Mouse (Mus musculus): ENCODE data around the gene Abr. TPM values are rescaled to one million over a fixed set of nuclear protein-coding genes. Genes with fewer than 3 reads are reported as not detected.
A peak's percentile ranks its signal among the peaks of the same experiment; 100 is the strongest.

Abr gene
- polyA plus RNA-seq, 1 experiment from 2014 or later, result 29.9 TPM

DNA sequence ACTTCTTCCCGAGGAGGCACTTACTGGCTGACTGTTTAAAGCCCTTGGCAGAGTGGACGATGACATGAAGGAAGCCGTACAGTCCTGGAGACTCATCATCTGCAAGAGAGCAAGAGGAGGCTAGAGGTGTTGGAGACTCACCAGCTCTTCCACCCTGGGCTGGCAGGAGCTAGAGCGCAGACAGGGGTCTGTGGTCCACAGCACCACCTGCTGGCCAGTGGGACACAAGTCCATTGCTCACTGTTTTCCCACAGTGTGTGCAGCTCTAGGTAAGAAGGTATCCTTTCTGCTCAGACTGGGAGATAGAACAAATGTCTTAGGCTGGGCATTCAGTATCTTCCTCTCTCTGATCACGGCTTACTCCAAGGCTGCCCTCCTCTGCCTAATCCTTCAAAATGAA lies 167.6 kb downstream of the Abr start:
- no peaks in the 10 kb centered on the region for H3K9me3 ChIP-seq (replicated peaks)
- ATAC-seq (ENCODE audit: insufficient number of reproducible peaks, low FRiP score), result no peak
- H3K36me3 ChIP-seq, result peaks cover 59% of the 10 kb centered on the region
- H3K4me2 ChIP-seq, result no peak overlapping the region
- peaks cover 23% of the 10 kb centered on the region for H3K4me1 ChIP-seq (replicated peaks)
- H3K4me3 ChIP-seq, result no peak overlapping the region
- H3K27ac ChIP-seq (ENCODE audit: poor library complexity, severe bottlenecking), result no peak overlapping the region
- H3K9ac ChIP-seq, result no peak overlapping the region
- no peaks in the 10 kb centered on the region for H3K27me3 ChIP-seq (replicated peaks)
- WGBS, result 57% methylated on average over 5 of the region's 5 CpGs

DNA sequence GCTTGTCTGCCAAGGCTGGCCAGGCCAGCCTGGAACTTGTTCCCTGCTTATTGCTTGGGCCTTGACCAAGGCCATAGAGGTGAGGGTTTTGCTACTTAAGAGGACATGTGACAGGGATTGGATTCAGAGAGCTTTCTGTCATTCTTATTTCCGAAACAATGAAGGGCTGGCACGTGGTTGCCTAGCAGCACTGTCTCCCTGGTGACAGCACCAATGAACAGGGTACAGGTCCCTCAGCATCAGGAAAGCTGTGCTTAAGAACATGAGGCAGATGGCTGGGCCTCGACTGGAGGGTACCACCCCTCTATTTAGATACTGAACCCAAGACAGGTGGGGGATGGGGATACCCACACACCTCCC lies 171.9 kb downstream of the Abr start:
- ATAC-seq (ENCODE audit: insufficient number of reproducible peaks, low FRiP score), result no peak
- peaks cover 43% of the 10 kb centered on the region for H3K36me3 ChIP-seq
- no peaks in the 10 kb centered on the region for H3K9me3 ChIP-seq (replicated peaks)
- H3K27ac ChIP-seq (ENCODE audit: poor library complexity, severe bottlenecking), result peak overlapping the region; percentile 61
- no peak overlapping the region for H3K4me3 ChIP-seq
- H3K9ac ChIP-seq, result peak overlapping the region; percentile 33; the same call in 1 of the 2 replicates
- WGBS, result 68% methylated on average over 3 of the region's 3 CpGs
- peaks cover 36% of the 10 kb centered on the region for H3K4me1 ChIP-seq (replicated peaks)
- no peaks in the 10 kb centered on the region for H3K27me3 ChIP-seq (replicated peaks)
- H3K4me2 ChIP-seq, result no peak overlapping the region

DNA sequence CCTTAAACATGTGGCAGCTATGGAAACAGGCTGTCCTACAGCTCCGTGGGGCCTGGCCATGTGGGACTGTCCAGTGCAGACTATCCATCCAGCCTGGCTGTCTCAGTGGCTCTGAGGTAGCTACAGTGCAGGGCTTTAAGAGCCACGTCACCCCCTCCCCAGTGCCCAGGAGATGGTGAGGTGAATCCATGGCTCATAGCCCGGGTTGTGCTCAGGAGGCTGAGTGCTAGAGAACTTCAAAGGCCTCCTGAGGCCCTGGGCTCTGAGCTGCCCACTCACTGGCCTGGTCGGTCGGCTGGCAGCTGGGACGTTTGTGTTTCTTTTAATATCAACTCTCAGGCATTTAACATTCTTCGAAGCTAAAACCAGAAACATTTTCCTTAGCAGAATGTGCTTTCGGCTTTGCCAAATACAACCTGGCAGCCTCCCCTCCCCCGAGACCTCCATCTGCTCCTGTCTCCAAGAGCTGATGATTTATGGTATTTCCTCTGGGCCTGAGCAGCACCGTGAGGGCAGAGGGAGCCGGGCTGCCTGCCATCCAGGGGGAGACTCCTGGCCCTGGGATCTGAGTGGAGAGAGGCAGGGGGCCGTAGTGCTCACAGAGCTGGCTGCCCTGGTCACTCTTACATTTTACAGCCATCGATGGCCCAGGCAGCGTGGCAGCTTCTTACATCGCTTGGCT lies 172.5 kb downstream of the Abr start:
- Histone ChIP-seq H3K4me1 (replicated peaks) (peaks cover 36% of the 10 kb centered on the region), H3K27me3 (replicated peaks) (no peaks in the 10 kb centered on the region), H3K9me3 (replicated peaks) (no peaks in the 10 kb centered on the region), H3K36me3 (peaks cover 42% of the 10 kb centered on the region), H3K27ac (ENCODE audit: poor library complexity, severe bottlenecking) (peak overlapping the region; percentile 61), H3K9ac (peak overlapping the region; percentile 33; the same call in 1 of the 2 replicates), H3K4me3 (no peak overlapping the region), H3K4me2 (no peak overlapping the region)
- no peak for ATAC-seq (ENCODE audit: insufficient number of reproducible peaks, low FRiP score)
- 44% methylated on average over 15 of the region's 15 CpGs for WGBS

DNA sequence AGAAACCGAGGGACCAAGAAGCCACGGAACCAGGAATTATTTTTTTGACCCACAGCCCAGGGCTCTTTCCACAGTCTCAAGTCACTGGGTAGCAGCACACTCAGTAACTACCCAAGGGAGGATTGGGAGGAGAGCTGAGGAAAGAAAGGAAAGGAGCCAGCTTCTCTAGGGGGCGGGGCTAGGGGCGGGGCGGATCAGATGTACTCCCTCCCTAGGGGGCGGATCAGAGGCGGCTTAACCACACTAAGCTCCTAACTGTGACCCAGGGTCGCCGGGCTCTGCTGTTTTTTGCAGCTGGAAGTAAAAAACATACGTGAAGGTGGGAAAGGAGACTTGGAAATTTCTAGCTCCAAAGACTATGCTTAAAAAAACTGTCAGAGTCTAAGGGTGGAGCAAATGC lies 175.9 kb downstream of the Abr start:
- H3K4me3 ChIP-seq, result no peak overlapping the region
- H3K36me3 ChIP-seq, result peaks cover 27% of the 10 kb centered on the region
- no peaks in the 10 kb centered on the region for H3K27me3 ChIP-seq (replicated peaks)
- H3K4me1 ChIP-seq (replicated peaks), result peaks cover 47% of the 10 kb centered on the region
- H3K9me3 ChIP-seq (replicated peaks), result no peaks in the 10 kb centered on the region
- ATAC-seq (ENCODE audit: insufficient number of reproducible peaks, low FRiP score), result 0 out of 2 replicates have a peak, but pooled peaks have one; percentile 23
- no peak overlapping the region for H3K27ac ChIP-seq (ENCODE audit: poor library complexity, severe bottlenecking)
- H3K4me2 ChIP-seq, result 0 out of 2 replicates have a peak overlapping the region, but pooled peaks have one; percentile 3
- H3K9ac ChIP-seq, result no peak overlapping the region
- WGBS, result 6% methylated on average over 10 of the region's 10 CpGs

GRCm38 (mm10) chr11:76445459-76445858 lies 176.7 kb downstream of the Abr start:
- Histone ChIP-seq H3K4me3 (no peak overlapping the region), H3K27ac (ENCODE audit: poor library complexity, severe bottlenecking) (no peak overlapping the region), H3K36me3 (peaks cover 21% of the 10 kb centered on the region), H3K4me1 (replicated peaks) (peaks cover 49% of the 10 kb centered on the region), H3K27me3 (replicated peaks) (no peaks in the 10 kb centered on the region), H3K9me3 (replicated peaks) (no peaks in the 10 kb centered on the region), H3K9ac (no peak overlapping the region), H3K4me2 (no peak overlapping the region)
- WGBS, result 60% methylated on average over 8 of the region's 8 CpGs
- ATAC-seq (ENCODE audit: insufficient number of reproducible peaks, low FRiP score), result no peak

DNA sequence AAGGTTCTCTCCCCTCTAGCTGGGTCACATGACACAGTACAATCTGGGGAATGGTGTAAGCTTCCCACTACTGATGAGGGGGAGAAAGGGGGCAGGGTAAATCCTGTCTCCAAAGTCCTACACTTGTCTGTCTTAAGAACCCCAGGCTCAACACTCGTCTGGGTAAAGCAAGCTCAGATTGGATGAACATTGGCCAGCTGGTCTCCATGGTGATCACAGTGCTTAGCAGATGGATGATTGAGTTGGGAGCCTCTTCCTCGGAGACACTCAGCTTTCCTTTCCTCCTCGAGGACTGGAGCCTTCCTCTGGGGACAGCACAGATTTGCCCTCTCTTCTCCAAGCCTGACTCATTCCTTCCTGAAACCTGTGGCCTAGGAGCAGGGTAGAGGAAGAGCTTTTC lies 182.4 kb downstream of the Abr start:
- Histone ChIP-seq H3K9me3 (replicated peaks) (no peaks in the 10 kb centered on the region), H3K4me2 (no peak overlapping the region), H3K27me3 (replicated peaks) (no peaks in the 10 kb centered on the region), H3K4me1 (replicated peaks) (peaks cover 73% of the 10 kb centered on the region), H3K4me3 (no peak overlapping the region), H3K36me3 (peaks cover 10% of the 10 kb centered on the region), H3K9ac (no peak overlapping the region), H3K27ac (ENCODE audit: poor library complexity, severe bottlenecking) (no peak overlapping the region)
- 24% methylated on average over 3 of the region's 3 CpGs for WGBS
- no peak for ATAC-seq (ENCODE audit: insufficient number of reproducible peaks, low FRiP score)

- H3K27me3 ChIP-seq (replicated peaks), result no peaks in the 10 kb centered on the region
- peak overlapping the region; percentile 51 for H3K4me3 ChIP-seq
- peaks cover 5% of the 10 kb centered on the region for H3K36me3 ChIP-seq
- no peaks in the 10 kb centered on the region for H3K9me3 ChIP-seq (replicated peaks)
- peak; percentile 81 for ATAC-seq (ENCODE audit: insufficient number of reproducible peaks, low FRiP score)
- 2% methylated on average over 28 of the region's 28 CpGs for WGBS
- peaks cover 78% of the 10 kb centered on the region for H3K4me1 ChIP-seq (replicated peaks)
- H3K9ac ChIP-seq, result peak overlapping the region; percentile 71
- H3K4me2 ChIP-seq, result peak overlapping the region; percentile 81
- peak overlapping the region; percentile 88 for H3K27ac ChIP-seq (ENCODE audit: poor library complexity, severe bottlenecking)
These were observed 185.2 kb downstream of the Abr start for GRCm38 (mm10) chr11:76436864-76437437.

GRCm38 (mm10) chr11:76436009-76436408 lies 186.1 kb downstream of the Abr start:
- H3K9ac ChIP-seq, result peak overlapping the region; percentile 71; the same call in 1 of the 2 replicates
- H3K36me3 ChIP-seq, result peaks cover 5% of the 10 kb centered on the region
- H3K27me3 ChIP-seq (replicated peaks), result no peaks in the 10 kb centered on the region
- ATAC-seq (ENCODE audit: insufficient number of reproducible peaks, low FRiP score), result no peak
- H3K4me3 ChIP-seq, result peak overlapping the region; percentile 51
- 0 out of 2 replicates have a peak overlapping the region, but pooled peaks have one; percentile 88 for H3K27ac ChIP-seq (ENCODE audit: poor library complexity, severe bottlenecking)
- H3K4me2 ChIP-seq, result peak overlapping the region; percentile 81
- H3K4me1 ChIP-seq (replicated peaks), result peaks cover 86% of the 10 kb centered on the region
- no peaks in the 10 kb centered on the region for H3K9me3 ChIP-seq (replicated peaks)
- WGBS, result 78% methylated on average over 5 of the region's 5 CpGs

DNA sequence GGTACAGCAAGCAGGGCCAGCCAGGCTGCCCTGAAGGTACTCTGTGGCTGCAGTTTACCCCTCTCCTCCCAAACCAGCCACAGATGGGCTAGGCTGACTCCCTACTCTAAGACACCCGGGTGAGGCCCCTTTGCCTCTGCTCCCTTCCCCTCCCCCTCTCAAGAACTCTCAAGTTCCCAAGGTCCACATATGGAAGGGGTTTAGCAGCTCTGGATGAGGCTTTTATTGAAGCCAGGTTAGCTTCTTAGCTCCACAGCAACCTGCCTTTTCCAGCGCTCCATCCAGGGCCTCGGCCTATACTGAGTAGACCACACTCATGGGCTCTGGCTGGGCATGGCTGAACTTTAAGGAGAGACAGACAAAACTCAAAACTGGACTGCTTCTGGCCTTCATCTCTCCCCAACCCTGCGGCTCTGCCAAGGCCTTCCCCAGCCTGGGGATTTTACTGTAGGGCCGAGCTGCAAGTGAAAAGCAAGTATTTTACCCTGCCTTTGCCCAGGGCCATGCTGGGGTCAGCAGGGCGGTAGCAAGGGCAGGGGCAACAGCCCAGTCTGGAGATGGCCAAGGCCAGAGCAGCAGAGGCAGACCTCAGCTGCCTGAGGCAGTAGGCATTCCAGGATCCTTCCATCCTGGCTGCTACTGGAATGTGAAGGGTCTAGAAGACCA lies 192.0 kb downstream of the Abr start:
- WGBS, result 61% methylated on average over 6 of the region's 6 CpGs
- H3K4me1 ChIP-seq (replicated peaks), result peaks cover 83% of the 10 kb centered on the region
- ATAC-seq (ENCODE audit: insufficient number of reproducible peaks, low FRiP score), result no peak

DNA sequence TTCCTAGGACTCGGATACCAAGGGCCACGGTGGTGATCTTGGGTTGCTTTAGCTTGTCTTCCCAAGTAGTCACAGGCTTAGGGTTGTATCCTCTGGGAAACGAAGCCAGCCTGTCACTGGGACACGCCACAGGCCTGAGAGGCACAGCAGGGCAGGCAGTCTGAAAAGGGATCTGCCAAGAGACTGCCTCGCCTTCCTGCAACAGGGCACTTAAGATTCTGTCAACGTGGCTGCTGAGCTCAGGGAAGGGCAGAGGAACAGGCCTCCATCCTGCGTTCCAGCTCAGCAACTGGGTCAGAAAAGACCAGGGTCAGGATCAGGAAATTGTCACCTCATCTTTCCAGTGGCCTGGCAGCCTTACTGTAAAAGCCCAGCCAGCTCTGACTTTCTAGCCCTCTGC lies 192.6 kb downstream of the Abr start:
- Histone ChIP-seq H3K9ac (peak overlapping the region; percentile 48), H3K4me1 (replicated peaks) (peaks cover 83% of the 10 kb centered on the region), H3K4me2 (no peak overlapping the region), H3K4me3 (no peak overlapping the region), H3K27me3 (replicated peaks) (no peaks in the 10 kb centered on the region), H3K27ac (ENCODE audit: poor library complexity, severe bottlenecking) (peak overlapping the region; percentile 91), H3K36me3 (peaks cover 13% of the 10 kb centered on the region), H3K9me3 (replicated peaks) (no peaks in the 10 kb centered on the region)
- ATAC-seq (ENCODE audit: insufficient number of reproducible peaks, low FRiP score), result no peak
- WGBS, result 44% methylated on average over 7 of the region's 7 CpGs

More for the DNA sequence above, 192.0 kb downstream of the Abr start:
- no peaks in the 10 kb centered on the region for H3K27me3 ChIP-seq (replicated peaks)
- no peak overlapping the region for H3K4me3 ChIP-seq
- peak overlapping the region; percentile 48 for H3K9ac ChIP-seq
- no peaks in the 10 kb centered on the region for H3K9me3 ChIP-seq (replicated peaks)
- peaks cover 8% of the 10 kb centered on the region for H3K36me3 ChIP-seq
- H3K27ac ChIP-seq (ENCODE audit: poor library complexity, severe bottlenecking), result peak overlapping the region; percentile 91
- no peak overlapping the region for H3K4me2 ChIP-seq

GRCm38 (mm10) chr11:76429046-76429445 lies 193.1 kb downstream of the Abr start:
- H3K27ac ChIP-seq (ENCODE audit: poor library complexity, severe bottlenecking), result peak overlapping the region; percentile 91
- ATAC-seq (ENCODE audit: insufficient number of reproducible peaks, low FRiP score), result no peak
- no peak overlapping the region for H3K9ac ChIP-seq
- H3K27me3 ChIP-seq (replicated peaks), result no peaks in the 10 kb centered on the region
- no peak overlapping the region for H3K4me3 ChIP-seq
- H3K4me2 ChIP-seq, result no peak overlapping the region
- H3K36me3 ChIP-seq, result peaks cover 16% of the 10 kb centered on the region
- peaks cover 85% of the 10 kb centered on the region for H3K4me1 ChIP-seq (replicated peaks)
- 50% methylated on average over 4 of the region's 4 CpGs for WGBS
- no peaks in the 10 kb centered on the region for H3K9me3 ChIP-seq (replicated peaks)

Measured in heart, embryonic 12.5 days (tissue).